Mouse (Mus musculus): ENCODE data around the gene Gga1. TPM values are rescaled to one million over a fixed set of nuclear protein-coding genes. Genes with fewer than 3 reads are reported as not detected.
A peak's percentile ranks its signal among the peaks of the same experiment; 100 is the strongest.

Gga1 gene
- total RNA-seq, 2 experiments from 2014 or later = 15.4 to 27.8 TPM

DNA sequence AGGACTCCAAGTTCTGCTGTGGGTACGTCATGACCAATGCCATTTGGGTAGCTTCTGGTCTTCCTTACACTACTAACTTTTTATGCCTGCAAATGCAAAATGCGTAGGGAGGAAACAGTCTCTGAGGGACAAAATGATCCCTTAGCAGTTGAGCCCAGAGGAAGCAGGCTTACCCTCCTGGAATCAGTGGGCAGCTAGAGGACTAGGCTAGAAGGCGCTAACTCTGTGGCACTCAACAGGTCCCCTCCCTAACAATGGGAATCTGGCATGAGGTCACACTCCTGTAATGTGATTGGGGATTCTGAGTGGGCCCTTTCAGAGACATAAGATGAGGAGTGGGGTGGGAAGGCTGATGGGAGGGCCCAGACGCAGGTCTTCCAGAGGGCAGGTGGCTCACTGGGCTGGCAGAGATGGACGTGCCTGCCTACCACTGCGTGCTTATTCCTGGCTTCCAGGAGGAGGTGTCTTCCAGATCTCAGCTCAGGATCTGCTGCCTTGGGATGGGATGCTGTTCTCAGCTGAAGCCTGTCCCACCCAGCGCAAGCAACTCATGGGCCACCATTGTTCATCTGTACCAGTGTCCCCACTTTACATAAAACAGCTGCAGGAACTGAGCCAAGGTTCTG, 53.9 kb downstream of the Gga1 start:
- no peak for ATAC-seq (replicated peaks; ENCODE audit: poor library complexity)

DNA sequence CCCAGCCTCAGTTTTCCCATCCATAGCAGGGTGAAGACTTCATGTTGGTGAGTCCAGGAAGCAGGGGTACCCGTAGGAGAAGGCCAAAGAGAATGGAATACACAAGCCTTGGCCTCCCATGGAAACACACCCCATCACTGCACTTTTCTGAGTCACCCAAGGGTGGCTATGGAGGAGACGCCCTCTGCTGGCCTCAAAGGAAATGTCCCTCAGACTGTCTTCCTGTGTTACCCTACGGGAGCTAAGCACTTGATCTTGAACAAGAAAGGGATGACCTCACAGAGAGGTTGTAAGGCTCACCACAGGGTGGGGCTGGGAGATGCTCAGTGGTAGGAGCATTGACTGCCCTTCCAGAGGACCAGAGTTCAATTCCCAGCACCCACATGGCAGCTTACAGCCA, 54.6 kb downstream of the Gga1 start:
- ATAC-seq (replicated peaks; ENCODE audit: poor library complexity) = peak; percentile 73

DNA sequence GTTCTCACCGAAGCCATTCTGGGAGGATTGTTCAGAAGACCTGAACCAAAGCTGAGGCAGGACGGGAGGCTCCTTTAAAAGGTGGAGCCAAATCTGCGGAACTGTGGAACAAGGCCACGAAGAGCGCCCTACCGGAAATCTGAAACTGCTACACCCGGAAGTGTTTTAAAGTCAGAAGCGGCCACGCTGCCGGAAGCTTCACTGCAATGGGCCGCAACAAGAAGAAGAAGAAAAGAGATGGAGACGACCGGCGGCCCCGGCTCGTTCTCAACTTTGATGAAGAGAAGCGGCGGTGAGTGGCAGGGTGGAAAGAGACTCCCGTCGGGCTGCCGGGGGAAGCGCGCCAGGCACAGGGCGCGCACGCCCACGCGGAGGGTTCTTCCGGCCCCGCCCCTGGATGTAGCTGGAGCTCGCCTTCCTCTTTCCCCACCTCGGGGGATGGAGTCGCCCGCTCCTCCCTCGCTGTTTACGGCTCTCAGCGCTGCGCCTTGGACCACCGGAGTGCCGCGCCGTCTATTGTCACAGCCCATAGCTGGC, 57.9 kb downstream of the Gga1 start, which contains the start of gene Nol12:
Gene Nol12 (plus strand): TSS at position 150 of the 537 bp plus-strand sequence.
- peak; percentile 82 for ATAC-seq (replicated peaks; ENCODE audit: poor library complexity)

DNA sequence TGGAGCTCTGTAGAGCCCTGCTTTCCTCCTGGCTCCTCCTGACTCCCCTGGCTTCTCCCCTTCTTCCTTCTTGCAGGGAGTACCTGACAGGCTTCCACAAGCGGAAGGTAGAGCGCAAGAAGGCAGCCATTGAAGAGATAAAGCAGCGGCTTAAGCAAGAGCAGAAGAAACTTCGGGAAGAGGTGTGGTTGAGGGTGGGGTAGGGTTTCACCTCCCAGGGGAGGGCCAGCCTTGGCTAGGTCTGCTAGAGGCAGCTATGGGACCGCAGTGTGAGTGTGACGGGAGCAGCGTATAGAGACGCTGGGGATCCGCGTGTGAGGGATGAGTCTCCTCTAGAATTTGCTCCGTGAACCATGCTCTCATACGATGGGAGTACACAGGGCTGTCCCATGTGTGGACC, 59.4 kb downstream of the Gga1 start:
- ATAC-seq (replicated peaks; ENCODE audit: poor library complexity) = no peak

DNA sequence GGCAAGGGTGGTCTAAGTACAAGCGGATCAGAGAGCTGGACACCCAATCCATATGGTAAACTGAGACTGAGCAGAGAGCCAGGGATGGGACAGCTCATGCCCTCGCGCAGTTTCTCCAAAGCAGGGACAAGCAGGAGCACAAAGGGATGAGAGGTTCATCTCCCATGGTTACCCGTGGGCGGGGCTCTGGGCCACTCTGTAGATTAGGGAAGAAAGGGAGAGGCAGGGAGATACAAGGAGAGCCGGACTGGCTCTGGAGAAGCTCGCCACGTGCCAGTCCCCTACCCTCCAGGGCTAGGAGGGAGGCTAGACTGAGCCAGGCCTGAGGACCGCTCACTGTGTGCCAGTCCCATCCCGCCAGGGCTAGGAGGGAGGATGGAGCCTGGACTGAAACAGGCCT, 60.3 kb downstream of the Gga1 start:
- no peak for ATAC-seq (replicated peaks; ENCODE audit: poor library complexity)

DNA sequence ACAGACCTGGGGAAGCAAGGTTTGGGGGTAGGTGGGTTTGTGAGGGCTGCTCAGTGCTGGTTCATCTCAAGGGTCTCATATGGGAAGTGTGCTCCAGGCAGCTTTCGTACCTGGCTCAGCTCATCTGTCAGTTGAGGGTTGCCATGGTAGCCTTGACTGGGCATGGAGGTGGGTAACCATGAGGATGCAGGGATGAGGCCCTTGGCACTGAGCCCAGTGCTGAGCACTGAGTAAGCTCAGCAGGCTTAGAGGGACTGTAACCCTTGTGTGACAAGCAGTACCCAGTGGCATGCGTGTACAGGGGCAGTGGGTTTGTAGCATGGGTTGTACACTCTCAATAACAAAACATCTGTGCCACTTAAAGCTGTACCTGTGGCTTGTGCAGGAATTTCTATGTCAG, 61.0 kb downstream of the Gga1 start:
- no peak for ATAC-seq (replicated peaks; ENCODE audit: poor library complexity)

DNA sequence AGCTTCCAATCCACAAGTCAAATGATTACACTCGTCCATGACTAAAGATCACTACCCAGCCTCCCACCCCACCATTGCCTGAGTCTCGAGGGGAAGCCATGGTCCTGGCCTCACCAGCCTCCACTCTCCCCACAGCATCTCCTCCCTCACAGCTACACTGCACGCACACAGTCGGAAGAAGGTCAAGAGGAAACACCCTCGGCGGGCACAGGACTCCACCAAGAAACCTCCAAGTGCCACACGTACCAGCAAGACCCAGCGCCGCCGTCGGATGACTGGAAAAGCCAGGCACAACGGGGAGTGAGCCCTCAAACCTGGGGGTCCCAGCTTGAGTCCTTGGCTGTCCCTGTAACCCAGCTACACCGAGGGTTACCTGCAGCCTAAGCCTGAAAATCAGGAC, 63.3 kb downstream of the Gga1 start:
- no peak for ATAC-seq (replicated peaks; ENCODE audit: poor library complexity)

DNA sequence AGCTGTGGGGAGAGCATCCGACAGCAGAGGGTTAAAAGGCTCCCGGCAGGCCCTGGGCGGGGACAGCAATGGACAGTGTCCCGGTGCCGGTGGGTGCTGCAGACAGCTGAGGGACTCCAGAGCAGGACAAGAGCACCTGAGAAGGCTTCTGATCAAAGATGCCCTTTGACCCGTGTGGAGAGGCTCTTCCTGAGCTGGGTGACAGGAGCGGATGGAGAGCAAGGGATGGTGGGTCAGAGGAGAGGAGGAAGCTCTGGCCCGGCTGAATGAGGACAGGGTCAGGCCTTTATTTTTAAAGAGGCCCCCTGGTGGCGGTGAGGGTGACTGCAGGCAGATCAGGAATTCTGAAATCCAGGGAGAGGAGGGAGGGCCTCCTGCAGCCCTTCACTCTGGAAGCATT, 65.7 kb downstream of the Gga1 start:
- peak; percentile 74 for ATAC-seq (replicated peaks; ENCODE audit: poor library complexity)

Other genes with a start within 250 kb of the Gga1 start
- gene Elfn2, start 158.4 kb upstream of the Gga1 start, total RNA-seq (2015) = not detected in 2 replicates
- gene Elfn2, start 158.4 kb upstream of the Gga1 start, total RNA-seq (2017) = 0.04 TPM in 1 of 2 replicates, not detected in the other
- gene Mfng, start 103.7 kb upstream of the Gga1 start, total RNA-seq (2015) = 13.3 and 13.6 TPM in 2 replicates
- gene Mfng, start 103.7 kb upstream of the Gga1 start, total RNA-seq (2017) = 10.0 and 10.5 TPM in 2 replicates
- gene Card10, start 74.1 kb upstream of the Gga1 start, total RNA-seq (2015) = 0.20 and 0.78 TPM in 2 replicates
- gene Card10, start 74.1 kb upstream of the Gga1 start, total RNA-seq (2017) = 0.12 and 0.14 TPM in 2 replicates
- not detected in 2 replicates for gene Cdc42ep1, start 34.6 kb upstream of the Gga1 start, total RNA-seq (2015)
- not detected in 2 replicates for gene Cdc42ep1, start 34.6 kb upstream of the Gga1 start, total RNA-seq (2017)
- gene Lgals2, start 21.7 kb upstream of the Gga1 start, total RNA-seq (2015) = not detected in 2 replicates
- gene Lgals2, start 21.7 kb upstream of the Gga1 start, total RNA-seq (2017) = not detected in 2 replicates
- gene Gm49510, start 22.5 kb downstream of the Gga1 start, total RNA-seq (2015) = not detected in 2 replicates
- gene Gm49510, start 22.5 kb downstream of the Gga1 start, total RNA-seq (2017) = 1.2 and 2.6 TPM in 2 replicates
- gene Sh3bp1, start 22.6 kb downstream of the Gga1 start, total RNA-seq (2015) = 42.5 and 55.8 TPM in 2 replicates
- 18.9 and 22.9 TPM in 2 replicates for gene Sh3bp1, start 22.6 kb downstream of the Gga1 start, total RNA-seq (2017)
- 9.5 and 12.8 TPM in 2 replicates for gene Pdxp, start 36.7 kb downstream of the Gga1 start, total RNA-seq (2015)
- gene Pdxp, start 36.7 kb downstream of the Gga1 start, total RNA-seq (2017) = 5.0 and 8.8 TPM in 2 replicates
- gene Lgals1, start 49.5 kb downstream of the Gga1 start, total RNA-seq (2015) = 480 and 550 TPM in 2 replicates
- 648 and 851 TPM in 2 replicates for gene Lgals1, start 49.5 kb downstream of the Gga1 start, total RNA-seq (2017)
- gene Nol12, start 57.7 kb downstream of the Gga1 start, total RNA-seq (2015) = 38.7 and 47.6 TPM in 2 replicates
- 19.9 and 25.2 TPM in 2 replicates for gene Nol12, start 57.7 kb downstream of the Gga1 start, total RNA-seq (2017)
- 66.0 and 71.4 TPM in 2 replicates for gene Triobp, start 70.5 kb downstream of the Gga1 start, total RNA-seq (2015)
- gene Triobp, start 70.5 kb downstream of the Gga1 start, total RNA-seq (2017) = 20.7 and 26.0 TPM in 2 replicates
- gene H1f0, start 151.3 kb downstream of the Gga1 start, total RNA-seq (2015) = 11.1 and 14.5 TPM in 2 replicates
- 24.3 and 29.0 TPM in 2 replicates for gene H1f0, start 151.3 kb downstream of the Gga1 start, total RNA-seq (2017)
- 0.15 and 0.69 TPM in 2 replicates for gene Galr3, start 164.7 kb downstream of the Gga1 start, total RNA-seq (2015)
- gene Galr3, start 164.7 kb downstream of the Gga1 start, total RNA-seq (2017) = 0.29 and 0.91 TPM in 2 replicates
- 16.0 and 17.3 TPM in 2 replicates for gene Ankrd54, start 185.7 kb downstream of the Gga1 start, total RNA-seq (2015)
- gene Ankrd54, start 185.7 kb downstream of the Gga1 start, total RNA-seq (2017) = 11.2 and 18.8 TPM in 2 replicates
- gene Eif3l, start 198.0 kb downstream of the Gga1 start, total RNA-seq (2015) = 192 and 203 TPM in 2 replicates
- gene Eif3l, start 198.0 kb downstream of the Gga1 start, total RNA-seq (2017) = 259 and 271 TPM in 2 replicates
- gene Micall1, start 231.7 kb downstream of the Gga1 start, total RNA-seq (2015) = 4.8 and 5.6 TPM in 2 replicates
- 3.6 and 5.5 TPM in 2 replicates for gene Micall1, start 231.7 kb downstream of the Gga1 start, total RNA-seq (2017)

All from megakaryocyte progenitor cell, adult 5-6 weeks (primary cell).